Mouse (Mus musculus) limb, embryonic 11.5 days (tissue): ENCODE measurements around the gene Acot11. TPM values are rescaled to one million over a fixed set of nuclear protein-coding genes. Genes with fewer than 3 reads are reported as not detected.
A peak's percentile ranks its signal among the peaks of the same experiment; 100 is the strongest.

Experiments used
- ATAC-seq: fragments of 200-750 bp; cut with Nextera tagmentation; 2 replicates; pipeline ENCODE4 v1.8.0; 2017; ENCODE audit warnings: low read depth; ENCODE audit not compliant: insufficient number of reproducible peaks, low FRiP score, low TSS enrichment
- DNase-seq: peaks from one replicate; pipeline ENCODE4 v3.0.0-alpha.2; 2015; ENCODE audit warnings: low spot score
- H3K27ac ChIP-seq: fragments of 300-500 bp; sonication (generic); replicated peaks from 2 replicates; pipeline ENCODE4 v1.5.1; 2014; ENCODE audit warnings: low read depth, mild to moderate bottlenecking, low read length
- H3K27me3 ChIP-seq: fragments of 300-500 bp; sonication (generic); 2 replicates; pipeline ENCODE4 v1.6.1; 2014; ENCODE audit warnings: mild to moderate bottlenecking, low read length, mixed read lengths; ENCODE audit not compliant: control insufficient read depth, insufficient read depth
- H3K36me3 ChIP-seq: fragments of 300-500 bp; sonication (generic); 2 replicates; pipeline ENCODE4 v1.6.1; 2014; ENCODE audit warnings: mild to moderate bottlenecking, low read length, moderate library complexity, mixed read lengths; ENCODE audit not compliant: control insufficient read depth, insufficient read depth
- H3K4me1 ChIP-seq: fragments of 300-500 bp; sonication (generic); 2 replicates; pipeline ENCODE4 v1.6.1; 2014; ENCODE audit warnings: low read length, mixed read lengths; ENCODE audit not compliant: control insufficient read depth, insufficient read depth
- H3K4me2 ChIP-seq: fragments of 300-500 bp; sonication (generic); 2 replicates; pipeline ENCODE4 v1.6.1; 2014; ENCODE audit warnings: low read depth, mild to moderate bottlenecking, moderate library complexity; ENCODE audit not compliant: severe bottlenecking
- H3K4me3 ChIP-seq: fragments of 300-500 bp; sonication (generic); 2 replicates; pipeline ENCODE4 v1.5.1; 2014; ENCODE audit warnings: low read depth, low read length
- H3K9ac ChIP-seq: fragments of 300-500 bp; sonication (generic); 2 replicates; pipeline ENCODE4 v1.6.1; 2014; ENCODE audit warnings: mild to moderate bottlenecking, low read length
- H3K9me3 ChIP-seq: fragments of 300-500 bp; sonication (generic); 2 replicates; pipeline ENCODE4 v1.6.1; 2016; ENCODE audit warnings: low read length; ENCODE audit not compliant: control insufficient read depth
- whole genome bisulfite sequencing: fragments of 180-500 bp; shearing (Covaris S2); extraction: QIAGEN DNeasy Blood & Tissue Kit; methylation state at CpG from one replicate; pipeline ENCODE4 v1.1.7; 2014; 5-methylcytosine and 5-hydroxymethylcytosine counted together
- polyA plus RNA-seq: library from polyadenylated mRNA; unstranded; fragments of >200 nt; fragmentation: Nextera tagmentation; extraction: Ambion mirVana; gene quantifications from 2 replicates; pipeline ENCODE4 v1.2.1, GENCODE M21; 2014

Acot11 gene
- polyA plus RNA-seq, 1 experiment from 2014 or later = 6.5 TPM

GRCm38 (mm10) chr4:106789705-106790104 is 15.1 kb downstream of the Acot11 start:
- H3K4me3 ChIP-seq = no peak overlapping the region
- H3K27me3 ChIP-seq = no peaks in the 10 kb centered on the region
- no peak overlapping the region for H3K27ac ChIP-seq
- DNase-seq (no peak), ATAC-seq (no peak)
- H3K9me3 ChIP-seq = no peaks in the 10 kb centered on the region
- H3K9ac ChIP-seq = no peak overlapping the region
- H3K4me2 ChIP-seq = no peak overlapping the region
- H3K36me3 ChIP-seq = no peaks in the 10 kb centered on the region
- H3K4me1 ChIP-seq = peaks cover 35% of the 10 kb centered on the region
- 78% methylated on average over 9 of the region's 9 CpGs for WGBS

DNA sequence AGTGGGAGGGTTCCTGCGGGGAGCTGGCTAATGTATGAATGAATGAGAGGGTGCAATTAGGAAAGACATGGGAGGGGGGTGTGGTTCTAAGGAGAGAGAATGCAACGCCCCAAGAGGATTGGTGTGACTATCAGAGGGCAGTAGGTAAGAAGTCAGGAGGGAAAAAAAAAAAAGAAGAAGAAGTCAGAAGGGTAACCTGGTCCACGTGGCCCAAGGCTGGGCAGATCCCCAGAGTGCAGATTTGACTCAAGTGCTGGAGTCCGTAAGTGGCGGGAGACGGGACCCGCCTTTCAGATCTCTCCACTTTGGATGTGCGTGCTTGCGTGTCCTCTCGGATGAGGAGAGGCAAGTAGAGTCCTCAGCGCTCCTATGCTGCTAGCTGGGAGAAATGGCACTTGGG is 16.2 kb downstream of the Acot11 start:
- H3K4me1 ChIP-seq = peaks cover 39% of the 10 kb centered on the region
- H3K36me3 ChIP-seq = no peaks in the 10 kb centered on the region
- H3K9me3 ChIP-seq = no peaks in the 10 kb centered on the region
- WGBS = 84% methylated on average over 11 of the region's 11 CpGs
- no peak overlapping the region for H3K9ac ChIP-seq
- no peaks in the 10 kb centered on the region for H3K27me3 ChIP-seq
- H3K4me3 ChIP-seq = no peak overlapping the region
- no peak overlapping the region for H3K27ac ChIP-seq
- DNase-seq (no peak), ATAC-seq (no peak)
- no peak overlapping the region for H3K4me2 ChIP-seq

- H3K27ac ChIP-seq = no peak overlapping the region
- peak; percentile 53; the same call in 1 of the 2 replicates for ATAC-seq
- H3K9ac ChIP-seq = no peak overlapping the region
- peaks cover 46% of the 10 kb centered on the region for H3K4me1 ChIP-seq
- no peaks in the 10 kb centered on the region for H3K27me3 ChIP-seq
- WGBS = 48% methylated on average over 7 of the region's 7 CpGs
- H3K9me3 ChIP-seq = no peaks in the 10 kb centered on the region
- no peak overlapping the region for H3K4me3 ChIP-seq
- peak; percentile 65 for DNase-seq
- no peaks in the 10 kb centered on the region for H3K36me3 ChIP-seq
- no peak overlapping the region for H3K4me2 ChIP-seq
Measured at GRCm38 (mm10) chr4:106787830-106788229, 17.0 kb downstream of the Acot11 start.

DNA sequence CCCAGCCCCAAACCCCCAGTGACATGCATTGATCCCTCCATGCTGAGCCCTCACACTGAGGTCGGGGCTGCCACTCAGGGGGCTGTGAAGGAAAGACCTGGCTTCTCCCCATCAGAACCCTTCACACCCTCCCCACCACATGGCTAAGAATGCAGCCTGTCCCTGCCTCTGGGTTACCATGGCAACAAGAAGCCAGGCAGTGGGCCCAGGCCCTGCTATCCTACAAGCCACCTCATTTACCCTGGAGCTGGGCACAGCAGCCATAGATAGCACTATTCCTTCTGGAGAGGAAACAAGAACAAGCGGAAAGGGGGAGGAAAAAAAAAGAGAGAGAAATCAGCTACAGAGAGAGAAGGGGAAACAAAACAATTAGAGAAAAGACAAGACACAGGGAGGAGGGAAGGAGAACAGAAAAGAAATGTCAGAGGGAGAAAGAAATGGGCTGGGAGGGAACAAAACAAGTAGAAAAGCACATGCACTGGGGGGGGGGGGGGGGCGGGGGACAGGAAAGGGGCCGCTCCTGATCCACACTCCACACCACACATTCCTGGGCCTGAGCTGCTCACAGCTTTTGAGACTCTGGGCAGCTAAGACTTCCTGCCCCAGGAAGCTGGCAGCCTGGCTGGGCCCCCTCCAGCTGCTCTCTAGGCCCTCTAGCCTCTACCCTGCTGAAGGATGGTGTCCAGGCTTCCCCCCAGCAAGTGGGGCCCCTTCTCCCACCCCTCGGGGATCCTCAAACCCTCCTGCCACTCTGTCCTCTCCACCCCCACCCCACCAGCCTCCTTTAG is 18.9 kb downstream of the Acot11 start:
- Histone ChIP-seq H3K9ac (peak overlapping the region; percentile 32; the same call in 1 of the 2 replicates), H3K4me2 (peak overlapping the region; percentile 14; the same call in 1 of the 2 replicates), H3K4me1 (peaks cover 44% of the 10 kb centered on the region), H3K9me3 (no peaks in the 10 kb centered on the region), H3K27me3 (no peaks in the 10 kb centered on the region), H3K36me3 (no peaks in the 10 kb centered on the region), H3K4me3 (no peak overlapping the region), H3K27ac (peak overlapping the region; percentile 92)
- peak; percentile 77; the same call in 1 of the 2 replicates for ATAC-seq
- peak; percentile 79 for DNase-seq
- WGBS = 7% methylated on average over 4 of the region's 5 CpGs

GRCm38 (mm10) chr4:106785345-106785744 is 19.5 kb downstream of the Acot11 start:
- no peaks in the 10 kb centered on the region for H3K9me3 ChIP-seq
- no peak overlapping the region for H3K4me3 ChIP-seq
- 66% methylated on average over 7 of the region's 7 CpGs for WGBS
- ATAC-seq (no peak), DNase-seq (no peak)
- no peaks in the 10 kb centered on the region for H3K27me3 ChIP-seq
- H3K4me1 ChIP-seq = peaks cover 44% of the 10 kb centered on the region
- H3K4me2 ChIP-seq = no peak overlapping the region
- H3K36me3 ChIP-seq = no peaks in the 10 kb centered on the region
- H3K9ac ChIP-seq = no peak overlapping the region
- H3K27ac ChIP-seq = peak overlapping the region; percentile 92

DNA sequence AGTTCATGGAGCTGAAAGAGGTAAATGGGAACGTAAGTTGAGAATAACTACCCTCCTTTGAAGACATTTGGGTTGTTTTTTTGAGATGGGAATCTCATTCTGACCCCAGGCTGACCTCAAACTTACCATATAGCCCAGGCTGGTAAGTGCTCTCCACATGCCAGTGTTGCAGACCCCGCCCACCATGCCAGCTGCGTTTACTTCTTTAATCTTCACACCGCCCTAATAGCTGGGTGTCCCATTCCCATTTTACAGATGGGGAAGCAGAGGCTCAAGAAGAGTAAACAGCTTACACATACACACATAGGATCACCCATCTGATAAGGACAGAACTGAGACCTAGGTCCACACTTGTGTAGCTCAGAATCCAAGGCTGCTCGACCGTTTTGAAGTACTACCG is 20.0 kb downstream of the Acot11 start:
- Histone ChIP-seq H3K4me1 (peaks cover 48% of the 10 kb centered on the region), H3K9ac (no peak overlapping the region), H3K27me3 (no peaks in the 10 kb centered on the region), H3K36me3 (no peaks in the 10 kb centered on the region), H3K4me2 (no peak overlapping the region), H3K4me3 (no peak overlapping the region), H3K27ac (no peak overlapping the region; the same call in 1 of the 2 replicates), H3K9me3 (no peaks in the 10 kb centered on the region)
- no peak for DNase-seq
- ATAC-seq = no peak
- WGBS = 92% methylated on average over 7 of the region's 7 CpGs

DNA sequence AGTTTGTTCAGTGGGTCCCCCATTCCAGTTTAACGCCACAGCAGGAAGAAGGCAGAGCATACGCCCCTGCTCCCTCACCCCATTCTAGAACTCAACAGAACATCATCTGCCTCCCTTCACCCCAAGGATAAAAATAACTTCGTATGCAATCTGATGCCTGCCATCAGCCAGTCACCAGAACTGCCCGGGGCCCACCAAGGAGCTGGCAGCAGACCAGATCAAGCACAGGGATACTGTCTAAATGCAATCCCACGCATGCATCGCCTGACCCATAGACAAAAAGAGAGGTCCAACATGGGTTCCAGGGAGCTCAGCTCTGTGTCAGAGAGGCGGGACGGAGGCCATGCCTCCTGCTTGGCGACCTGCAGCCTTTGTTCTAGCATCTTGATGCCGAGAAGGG is 21.7 kb downstream of the Acot11 start:
- Histone ChIP-seq H3K4me1 (peaks cover 58% of the 10 kb centered on the region), H3K9me3 (no peaks in the 10 kb centered on the region), H3K36me3 (no peaks in the 10 kb centered on the region), H3K4me2 (no peak overlapping the region), H3K27ac (no peak overlapping the region), H3K4me3 (no peak overlapping the region), H3K27me3 (no peaks in the 10 kb centered on the region), H3K9ac (no peak overlapping the region)
- DNase-seq (no peak), ATAC-seq (no peak)
- WGBS = 85% methylated on average over 10 of the region's 10 CpGs

DNA sequence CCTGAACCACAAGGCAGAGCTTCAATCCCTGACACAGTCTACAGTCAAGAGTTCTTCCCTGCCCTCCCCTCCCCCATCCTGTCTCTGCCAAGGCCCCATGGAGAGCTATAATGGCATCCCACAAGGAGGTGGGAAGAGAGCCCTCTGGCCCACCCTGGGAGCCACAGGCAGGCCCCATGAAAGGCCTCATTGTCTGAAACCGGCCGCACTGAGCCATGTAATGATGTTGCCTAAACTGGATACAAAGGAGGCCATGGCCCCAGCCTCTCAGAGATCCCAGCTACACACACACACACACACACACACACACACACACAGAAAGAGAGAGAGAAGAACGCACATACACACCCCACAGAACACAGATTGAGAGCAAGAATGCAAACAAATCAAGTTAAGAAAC is 24.8 kb downstream of the Acot11 start:
- DNase-seq (no peak), ATAC-seq (peak; percentile 64)
- H3K4me3 ChIP-seq = no peak overlapping the region
- WGBS = 39% methylated on average over 3 of the region's 3 CpGs
- 0 out of 2 replicates have a peak overlapping the region, but pooled peaks have one; percentile 43 for H3K27ac ChIP-seq
- H3K27me3 ChIP-seq = no peaks in the 10 kb centered on the region
- H3K36me3 ChIP-seq = no peaks in the 10 kb centered on the region
- no peak overlapping the region for H3K9ac ChIP-seq
- H3K9me3 ChIP-seq = no peaks in the 10 kb centered on the region
- H3K4me2 ChIP-seq = no peak overlapping the region
- H3K4me1 ChIP-seq = peaks cover 34% of the 10 kb centered on the region
